16 mouse cellular contexts compared by ENCODE assay signal in genomic region chr8:104539566-104539965, GRCm38 (mm10). TPM values are rescaled to one million over a fixed set of nuclear protein-coding genes. Genes with fewer than 3 reads are reported as not detected.
DNase-seq lines count a peak whose midpoint lies in the region; ATAC-seq lines count a peak whose summit lies in the region.
"Had no signal": no experiment of that assay in that cellular context is flagged by ENCODE, and none has a peak within 500 bp of the region (broad histone marks: within the 10 kb centered on the region; RNA-seq: fewer than 3 reads in every experiment).

No protein-coding gene starts in this region.

- no peak overlapping the region for H3K27ac ChIP-seq in hindbrain, embryonic 11.5 days (ENCODE audit: low read depth, low read length)
- H3K27ac ChIP-seq: embryonic facial prominence, embryonic 13.5 days had no signal

- no peak overlapping the region for H3K4me2 ChIP-seq in hindbrain, embryonic 11.5 days (replicated peaks; ENCODE audit: low read depth, low read length)

- no peak overlapping the region for H3K4me3 ChIP-seq in hindbrain, embryonic 11.5 days (ENCODE audit: low read depth, low read length)
- H3K4me3 ChIP-seq: embryonic facial prominence, embryonic 13.5 days; megakaryocyte, embryonic 14.5 days; myocyte had no signal

- H3K4me1 ChIP-seq in hindbrain, embryonic 11.5 days (replicated peaks; ENCODE audit: control insufficient read depth, insufficient read depth, low read length), result 0 out of 2 replicates have a peak, but pooled peaks cover 5% of the 10 kb centered on the region

- H3K27me3 ChIP-seq in hindbrain, embryonic 11.5 days (ENCODE audit: control insufficient read depth, insufficient read depth, low read length), result peaks cover 45% of the 10 kb centered on the region

- DNase-seq in adrenal gland, adult (ENCODE audit: inconsistent age in 2 of 2, low spot score in 1 of 2), result peak; percentile 46 to 84
- no peak for DNase-seq in adrenal gland, postnatal 4 days (ENCODE audit: low spot score in 2 of 2)
- DNase-seq in left cerebral cortex, adult 18-20 months (ENCODE audit: low spot score in 2 of 2), result peak; percentile 64 to 69
- DNase-seq in left cerebral cortex, postnatal 10 days (ENCODE audit: extremely low spot score in 1 of 2, low spot score in 2 of 2), result no peak
- DNase-seq in adrenal gland, postnatal 25 days, result peak; percentile 51
- peak; percentile 52 to 59 for DNase-seq in left cerebral cortex, postnatal 36 days (ENCODE audit: low spot score in 2 of 2)
- DNase-seq in hindbrain, embryonic 11.5 days (ENCODE audit: low spot score), result no peak
- no peak for DNase-seq in urinary bladder, postnatal 10 days (ENCODE audit: low spot score)
- DNase-seq: heart, postnatal 36 days; kidney, postnatal 36 days; lung, adult 18-20 months had no signal

- WGBS in hindbrain, embryonic 11.5 days, result 93% methylated on average over 2 of the region's 2 CpGs

- no peaks in the 10 kb centered on the region for H3K9me3 ChIP-seq in hindbrain, embryonic 11.5 days (ENCODE audit: control insufficient read depth, low read length)
- H3K9me3 ChIP-seq: embryonic facial prominence, embryonic 13.5 days had no signal

- intact Hi-C loops in left cerebral cortex, postnatal 10 days (cut with DNase I), result loop anchor here (5.0 kb wide), 1 partner anchor 33 kb away; no protein-coding TSS in a partner anchor
- intact Hi-C loops in left cerebral cortex, postnatal 36 days (cut with DNase I), result loop anchor here (10.0 kb wide), 1 partner anchor 95 kb away; the partner anchor contains the start of gene Dync1li2

- H3K36me3 ChIP-seq in hindbrain, embryonic 11.5 days (ENCODE audit: control insufficient read depth, insufficient read depth, low read length), result no peaks in the 10 kb centered on the region
- H3K36me3 ChIP-seq: embryonic facial prominence, embryonic 13.5 days had no signal

- ATAC-seq in hindbrain, embryonic 11.5 days (ENCODE audit: low FRiP score), result no peak
- ATAC-seq: intestine, embryonic 16.5 days had no signal

- H3K9ac ChIP-seq in hindbrain, embryonic 11.5 days (ENCODE audit: low read depth, low read length), result no peak overlapping the region
- H3K9ac ChIP-seq: embryonic facial prominence, embryonic 13.5 days had no signal

RNA-seq across cellular contexts. Expression of gene Car7, which starts 5.1 kb away (rescaled TPM):
- total RNA-seq in adrenal gland, postnatal 4 days (2021), result 1 to 10 TPM; 1.7 to 2.0 TPM
- total RNA-seq in left cerebral cortex, adult 18-20 months (2021), result 10 to 100 TPM; 25.3 to 28.7 TPM
- 10 to 100 TPM; 17.0 to 18.6 TPM for total RNA-seq in left cerebral cortex, postnatal 10 days (2021)
- total RNA-seq in adrenal gland, postnatal 25 days (2021), result 2.3 and 2.6 TPM in 2 replicates
- 10 to 100 TPM; 24.7 to 34.0 TPM for total RNA-seq in left cerebral cortex, postnatal 36 days (2021)
- 0.42 and 0.52 TPM in 2 replicates for polyA plus RNA-seq in hindbrain, embryonic 11.5 days (2014; fragmentation: Nextera tagmentation; extraction: Ambion mirVana)

RNA-seq across cellular contexts. Expression of gene Nae1, which starts 5.1 kb away (rescaled TPM):
- 10 to 100 TPM; 39.6 to 48.0 TPM for total RNA-seq in adrenal gland, postnatal 4 days (2021)
- 10 to 100 TPM; 47.7 to 55.6 TPM for total RNA-seq in left cerebral cortex, adult 18-20 months (2021)
- total RNA-seq in left cerebral cortex, postnatal 10 days (2021), result 10 to 100 TPM; 48.8 to 50.7 TPM
- 39.4 and 43.1 TPM in 2 replicates for total RNA-seq in adrenal gland, postnatal 25 days (2021)
- total RNA-seq in left cerebral cortex, postnatal 36 days (2021), result 10 to 100 TPM; 43.5 to 49.6 TPM
- polyA plus RNA-seq in hindbrain, embryonic 11.5 days (2014; fragmentation: Nextera tagmentation; extraction: Ambion mirVana), result 140 TPM in 2 replicates

RNA-seq across cellular contexts. Expression of gene Terb1, which starts 29.9 kb away (rescaled TPM):
- total RNA-seq in adrenal gland, postnatal 4 days (2021), result under 1 TPM; 0.11 to 0.39 TPM
- 1 to 10 TPM; 1.6 to 1.7 TPM for total RNA-seq in left cerebral cortex, adult 18-20 months (2021)
- total RNA-seq in left cerebral cortex, postnatal 10 days (2021), result 1 to 10 TPM in 1 of 2 experiments, under 1 TPM in 1; 0.93 to 1.2 TPM
- total RNA-seq in adrenal gland, postnatal 25 days (2021), result not detected in 2 replicates
- 1 to 10 TPM; 1.8 to 2.9 TPM for total RNA-seq in left cerebral cortex, postnatal 36 days (2021)
- polyA plus RNA-seq in hindbrain, embryonic 11.5 days (2014; fragmentation: Nextera tagmentation; extraction: Ambion mirVana), result 0.10 TPM in 1 of 2 replicates, not detected in the other
- total RNA-seq: heart, adult 8-10 months; heart, postnatal 36 days had no signal
- polyA plus RNA-seq: myocyte had no signal

RNA-seq across cellular contexts. Expression of gene Pdp2, which starts 51.7 kb away (rescaled TPM):
- total RNA-seq in adrenal gland, postnatal 4 days (2021), result 10 to 100 TPM; 17.0 to 17.6 TPM
- 1 to 10 TPM; 7.7 to 8.9 TPM for total RNA-seq in left cerebral cortex, adult 18-20 months (2021)
- 10 to 100 TPM; 10.1 to 10.4 TPM for total RNA-seq in left cerebral cortex, postnatal 10 days (2021)
- total RNA-seq in adrenal gland, postnatal 25 days (2021), result 31.0 and 32.4 TPM in 2 replicates
- 1 to 10 TPM; 8.1 to 9.0 TPM for total RNA-seq in left cerebral cortex, postnatal 36 days (2021)
- 14.4 and 17.1 TPM in 2 replicates for polyA plus RNA-seq in hindbrain, embryonic 11.5 days (2014; fragmentation: Nextera tagmentation; extraction: Ambion mirVana)

Comparison
In these comparisons a context has a peak if more than half of its experiments do, and no peak if none do; other contexts are left out.
1. DNase-seq: peak in adrenal gland, adult (2 of 2), left cerebral cortex, adult 18-20 months (2 of 2), adrenal gland, postnatal 25 days (single experiment) and left cerebral cortex, postnatal 36 days (2 of 2); none in adrenal gland, postnatal 4 days (0 of 2), left cerebral cortex, postnatal 10 days (0 of 2), hindbrain, embryonic 11.5 days (single experiment) and urinary bladder, postnatal 10 days (single experiment).